Mouse (Mus musculus) left cerebral cortex, adult 11 months (tissue): ENCODE results near the gene Tbc1d32.

Source experiments
- DNase-seq: peaks from one replicate; pipeline ENCODE4 v3.0.0; 2022; ENCODE audit warnings: low spot score

Gene Tbc1d32

DNA sequence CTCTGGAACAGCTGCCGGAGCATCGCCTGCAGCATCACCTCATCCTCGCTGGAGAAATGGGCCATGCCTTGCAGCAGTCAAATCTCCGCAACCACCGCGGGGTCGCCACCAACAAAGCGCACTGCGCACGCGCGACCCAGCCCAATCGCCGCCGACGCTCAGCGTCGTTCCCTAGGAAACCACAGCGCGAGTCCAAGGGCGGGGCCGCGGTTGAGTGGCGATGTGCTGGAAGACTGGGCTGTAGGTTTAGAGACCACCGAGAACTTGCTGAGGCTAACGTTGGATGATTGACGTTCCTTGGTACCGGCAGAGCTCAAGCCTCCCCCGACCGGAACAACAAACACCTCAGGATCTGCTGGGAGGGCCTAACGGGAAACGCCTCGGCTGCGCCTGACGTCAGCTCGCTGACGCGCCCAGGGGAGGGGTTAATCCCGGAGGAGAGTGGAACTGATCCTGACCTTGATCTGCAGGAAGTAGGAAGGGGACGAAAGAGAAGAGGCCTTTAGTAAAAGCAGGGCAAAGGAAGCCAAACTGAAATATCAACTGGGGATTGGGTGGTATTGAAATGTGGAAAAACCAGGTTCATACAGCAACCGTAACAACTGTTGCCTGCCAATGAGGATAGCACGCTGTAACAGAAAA lies at the start of gene Tbc1d32:
Gene Tbc1d32 (minus strand): TSS at position 122 of the 642 bp plus-strand sequence.
- peak; percentile 86 for DNase-seq

GRCm38 (mm10) chr10:56227771-56228275 lies 666 bp downstream of the Tbc1d32 start:
- DNase-seq, result no peak

- DNase-seq, result no peak
Observed at GRCm38 (mm10) chr10:56215797-56216196, 12.7 kb downstream of the Tbc1d32 start.

GRCm38 (mm10) chr10:56210343-56210742 lies 18.1 kb downstream of the Tbc1d32 start:
- no peak for DNase-seq

DNA sequence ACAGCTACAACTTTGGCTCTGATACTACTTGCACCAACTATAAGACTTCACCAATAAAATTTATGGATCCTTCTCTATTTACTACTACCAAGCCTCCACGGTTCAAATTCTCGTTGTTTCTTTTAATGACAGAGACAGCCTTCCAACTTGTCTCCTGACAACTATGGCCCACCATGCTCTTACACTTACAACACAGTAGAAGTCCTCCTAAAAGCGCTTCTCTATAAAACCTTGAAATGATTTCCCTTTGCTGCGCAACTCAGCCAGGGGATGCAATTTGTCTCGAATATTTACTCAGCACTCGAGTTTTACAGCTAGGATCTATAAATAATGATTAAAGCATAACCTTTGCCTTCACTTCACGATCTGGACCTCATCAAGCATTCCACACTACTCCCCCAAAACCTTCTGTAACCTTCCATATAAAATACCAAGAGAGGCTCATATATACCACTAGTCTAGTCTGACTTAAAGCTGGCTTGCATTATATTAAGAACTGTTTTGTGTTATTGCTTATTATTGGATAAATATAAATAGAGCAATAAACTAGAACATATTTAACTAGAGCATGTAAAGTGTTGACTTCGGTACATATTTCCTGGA lies 21.6 kb downstream of the Tbc1d32 start:
- DNase-seq, result no peak

- no peak for DNase-seq
Observed at GRCm38 (mm10) chr10:56204348-56204747, 24.1 kb downstream of the Tbc1d32 start.

GRCm38 (mm10) chr10:56199902-56200301 lies 28.6 kb downstream of the Tbc1d32 start:
- no peak for DNase-seq

GRCm38 (mm10) chr10:56198691-56199090 lies 29.8 kb downstream of the Tbc1d32 start:
- DNase-seq, result no peak

DNA sequence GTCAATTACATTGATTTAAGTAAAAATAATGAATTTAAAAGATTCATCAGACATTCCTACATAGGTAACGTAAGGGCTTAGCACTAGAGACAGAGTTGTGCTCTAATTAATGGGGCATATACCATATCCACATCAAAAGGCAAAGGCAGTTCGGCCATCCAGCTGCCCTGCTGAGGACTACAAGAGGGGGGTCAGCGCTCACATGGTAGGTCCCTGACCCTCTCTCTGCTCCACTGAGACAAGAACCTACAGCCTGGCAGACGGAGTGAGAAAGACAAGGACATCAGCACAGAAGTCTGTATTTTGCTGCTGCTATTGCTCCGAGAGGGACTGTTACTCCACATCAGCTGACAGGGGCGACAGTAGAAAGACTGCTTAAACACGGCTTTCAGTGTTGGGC lies 34.2 kb downstream of the Tbc1d32 start:
- no peak for DNase-seq

GRCm38 (mm10) chr10:56181727-56182126 lies 46.8 kb downstream of the Tbc1d32 start:
- DNase-seq, result no peak

GRCm38 (mm10) chr10:56173184-56173583 lies 55.3 kb downstream of the Tbc1d32 start:
- DNase-seq, result no peak

DNA sequence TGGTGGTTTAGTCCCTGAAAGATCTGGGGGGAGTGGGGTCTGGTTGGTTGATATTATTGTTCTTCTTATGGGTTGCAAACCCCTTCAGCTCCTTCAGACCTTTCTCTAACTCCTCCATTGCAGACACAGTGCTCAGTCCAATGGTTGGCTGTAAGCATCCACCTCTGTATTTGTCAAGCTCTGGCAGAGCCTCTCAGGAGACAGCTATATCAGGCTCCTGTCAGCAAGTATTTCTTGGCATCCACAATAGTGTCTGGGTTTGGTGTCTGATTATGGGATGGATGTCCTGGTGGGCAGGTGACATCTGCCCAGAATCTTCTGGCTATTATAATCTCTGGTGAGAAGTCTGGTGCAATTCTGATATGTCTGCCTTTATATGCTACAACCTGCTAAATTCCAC lies 60.8 kb downstream of the Tbc1d32 start:
- peak; percentile 2 for DNase-seq

DNA sequence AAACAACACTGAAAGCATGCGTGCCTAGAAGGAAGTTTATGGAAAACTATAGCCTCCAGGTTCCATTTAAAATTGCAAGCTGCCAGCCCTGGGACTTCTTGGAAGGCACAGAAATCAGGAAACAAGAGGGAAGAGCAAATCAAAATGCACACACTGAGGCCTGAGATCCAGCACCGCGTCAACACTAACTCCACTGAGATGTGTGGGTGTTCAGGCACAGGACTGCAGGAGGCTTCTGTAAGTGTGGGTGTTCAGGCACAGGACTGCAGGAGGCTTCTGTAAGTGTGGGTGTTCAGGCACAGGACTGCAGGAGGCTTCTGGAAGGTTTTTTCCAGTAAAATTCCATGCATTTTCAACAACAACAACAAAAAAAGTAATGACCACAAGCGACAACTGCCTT lies 62.7 kb downstream of the Tbc1d32 start:
- peak; percentile 19 for DNase-seq

DNA sequence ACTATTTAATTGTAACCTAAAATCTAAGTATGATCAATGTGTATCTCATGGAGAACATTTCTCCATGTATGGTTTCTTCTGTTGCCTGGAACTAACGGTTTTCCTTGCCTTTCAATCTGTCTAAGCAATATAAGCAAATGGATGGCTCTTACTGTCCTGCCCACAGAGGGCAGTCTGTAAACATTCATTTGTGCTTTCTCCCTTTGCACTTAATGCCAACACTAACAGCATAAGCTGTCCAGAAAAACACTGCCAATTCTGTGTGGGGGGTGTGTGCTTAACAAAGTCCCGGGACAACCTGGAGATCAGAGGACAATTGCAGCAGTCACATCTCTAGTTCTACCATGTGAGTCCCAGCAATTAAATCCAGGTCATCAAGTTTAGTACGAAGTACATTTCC lies 64.1 kb downstream of the Tbc1d32 start:
- DNase-seq, result no peak

DNA sequence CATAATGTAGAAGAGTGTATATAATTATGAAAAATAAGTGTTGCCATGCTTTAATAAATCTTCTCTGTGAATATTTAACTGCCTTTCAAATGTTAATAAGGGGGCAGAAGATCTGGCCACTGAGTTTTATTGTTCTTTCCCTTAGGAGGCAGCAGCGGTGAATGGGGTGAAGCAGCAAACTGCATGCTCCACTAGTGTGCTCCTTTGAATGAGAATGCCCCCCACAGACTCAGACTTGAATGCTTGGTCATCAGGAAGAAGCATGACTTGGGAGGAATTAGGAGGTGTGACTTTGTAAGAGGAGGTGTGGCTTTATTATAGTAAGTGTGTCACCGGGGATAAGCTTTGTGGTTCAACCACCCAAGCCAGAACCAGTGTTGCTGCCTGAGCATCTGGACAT lies 69.7 kb downstream of the Tbc1d32 start:
- DNase-seq, result no peak

DNA sequence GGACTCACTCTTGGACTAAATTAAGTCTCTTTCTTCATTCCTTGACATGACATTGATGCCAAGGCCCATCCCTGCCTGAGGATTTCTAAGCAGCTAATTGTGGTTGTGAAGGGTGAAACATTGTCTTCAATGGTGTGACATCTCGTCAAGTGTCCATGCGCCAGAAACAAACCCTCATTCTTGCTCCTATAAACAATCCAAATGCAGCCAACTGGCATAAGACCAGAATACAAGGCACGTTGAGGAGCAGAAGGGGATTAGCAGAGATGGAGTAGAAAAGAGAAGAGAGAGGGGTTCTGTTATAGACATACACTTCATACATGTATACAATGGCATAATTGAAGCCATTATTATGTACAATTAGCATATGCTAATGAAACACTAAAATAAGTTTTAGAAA lies 70.3 kb downstream of the Tbc1d32 start:
- DNase-seq, result no peak

- DNase-seq, result no peak
Observed at GRCm38 (mm10) chr10:56156956-56157355, 71.5 kb downstream of the Tbc1d32 start.

DNA sequence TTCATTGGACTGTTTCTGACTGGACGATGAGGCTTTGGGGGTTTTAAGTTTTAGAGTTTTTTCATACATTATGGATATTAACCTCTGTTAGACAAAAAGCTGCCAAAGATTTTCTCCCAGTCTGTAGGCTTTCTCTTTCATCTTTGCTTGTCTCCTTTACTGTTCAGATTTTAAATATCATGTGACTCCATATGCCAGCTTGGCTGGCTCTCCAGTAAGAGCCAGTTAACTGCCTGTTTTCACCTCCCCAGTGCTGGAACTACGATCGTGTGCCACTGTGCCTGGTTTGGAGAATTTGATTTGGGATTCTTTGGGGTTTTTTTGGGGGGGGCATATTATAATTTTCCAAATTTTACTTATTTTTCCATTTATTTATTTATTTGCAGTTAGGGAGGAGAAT lies 79.6 kb downstream of the Tbc1d32 start:
- DNase-seq, result no peak

- no peak for DNase-seq
Observed at GRCm38 (mm10) chr10:56137191-56137590, 91.3 kb downstream of the Tbc1d32 start.

- no peak for DNase-seq
Observed at GRCm38 (mm10) chr10:56129642-56130041, 98.8 kb downstream of the Tbc1d32 start.

- DNase-seq, result no peak
Observed at GRCm38 (mm10) chr10:56126972-56127371, 101.5 kb downstream of the Tbc1d32 start.

GRCm38 (mm10) chr10:56115636-56116180 lies 112.8 kb downstream of the Tbc1d32 start:
- no peak for DNase-seq

DNA sequence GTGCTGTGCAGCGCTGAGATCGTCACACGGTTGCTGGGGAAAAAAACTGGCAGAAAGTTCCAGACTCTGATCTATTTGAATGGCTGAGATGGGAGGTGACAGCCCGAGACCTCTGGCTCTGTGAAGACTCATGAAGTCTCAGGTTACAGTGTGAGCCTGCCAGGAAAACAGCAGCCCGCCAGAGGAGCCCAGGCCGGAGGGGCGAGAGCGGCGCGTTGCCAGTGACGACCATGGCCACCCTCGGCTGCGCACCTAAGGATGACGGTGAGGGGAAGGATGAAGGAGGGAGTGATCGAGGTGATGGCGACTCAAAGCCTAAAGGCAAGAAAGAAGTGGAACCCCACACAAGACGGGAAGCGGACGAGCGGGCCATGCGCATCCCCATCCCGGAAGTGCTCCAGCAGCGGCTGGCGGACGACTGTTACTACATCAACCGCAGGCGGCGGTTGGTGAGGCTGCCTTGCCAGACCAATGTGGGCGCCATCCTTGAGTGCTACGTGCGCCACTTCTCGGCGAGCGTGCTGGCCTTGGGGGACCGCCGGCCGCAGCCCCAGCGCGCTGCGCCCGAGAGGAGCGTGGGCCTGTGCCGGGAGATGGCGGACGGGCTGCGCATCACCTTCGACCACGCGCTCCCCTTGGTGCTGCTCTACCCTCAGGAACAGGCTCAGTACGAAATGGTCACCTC lies 113.4 kb downstream of the Tbc1d32 start:
- peak; percentile 63 for DNase-seq
